Mouse (Mus musculus) thymus, postnatal 14 days (tissue): Measurements from ENCODE around the gene Oasl1.
"Not testable (repeated sequence)": the region's sequence is repeated elsewhere in the genome, so short reads cannot be mapped to it uniquely, and the experiment has no call there.

ENCODE experiments used
- DNase-seq: peaks from one replicate; pipeline ENCODE4 v3.0.0; 2021

The Oasl1 gene

GRCm38 (mm10) chr5:114922998-114923473 lies at the start of gene Oasl1:
Oasl1 (plus strand) TSS chr5:114923240.
- DNase-seq: peak; percentile 28

- DNase-seq: peak; percentile 16
These were observed 47.2 kb upstream of the Oasl1 start for GRCm38 (mm10) chr5:114875858-114876257.

- DNase-seq: no peak
These were observed 46.7 kb upstream of the Oasl1 start for GRCm38 (mm10) chr5:114876331-114876730.

GRCm38 (mm10) chr5:114877487-114877886 lies 45.6 kb upstream of the Oasl1 start:
- no peak for DNase-seq

DNA sequence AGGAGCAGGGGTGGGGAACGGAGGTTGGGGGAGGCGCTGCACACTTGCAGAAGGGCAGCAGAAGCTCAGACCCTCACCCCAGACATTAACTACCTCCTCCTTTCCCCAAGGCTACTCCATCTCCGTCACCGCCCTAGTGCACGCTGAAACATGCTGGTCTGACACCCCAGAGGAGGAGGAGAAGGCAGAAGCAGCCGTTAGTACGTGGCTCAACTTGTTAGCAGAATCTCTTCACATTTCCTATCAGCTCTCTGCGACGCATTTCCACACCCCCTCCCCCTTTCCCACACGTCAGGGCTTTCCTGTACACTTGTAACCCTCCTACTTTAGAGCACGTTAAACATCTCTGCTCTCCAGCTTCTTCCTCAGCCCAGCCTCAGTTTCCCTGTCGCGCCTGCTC lies 43.6 kb upstream of the Oasl1 start:
- DNase-seq: no peak

GRCm38 (mm10) chr5:114882319-114882718 lies 40.7 kb upstream of the Oasl1 start:
- DNase-seq: not testable (repeated sequence)

- no peak for DNase-seq
These were observed 40.0 kb upstream of the Oasl1 start for GRCm38 (mm10) chr5:114883022-114883421.

- DNase-seq: no peak
These were observed 36.2 kb upstream of the Oasl1 start for GRCm38 (mm10) chr5:114886801-114887200.

GRCm38 (mm10) chr5:114888995-114889394 lies 34.0 kb upstream of the Oasl1 start:
- DNase-seq: no peak

DNA sequence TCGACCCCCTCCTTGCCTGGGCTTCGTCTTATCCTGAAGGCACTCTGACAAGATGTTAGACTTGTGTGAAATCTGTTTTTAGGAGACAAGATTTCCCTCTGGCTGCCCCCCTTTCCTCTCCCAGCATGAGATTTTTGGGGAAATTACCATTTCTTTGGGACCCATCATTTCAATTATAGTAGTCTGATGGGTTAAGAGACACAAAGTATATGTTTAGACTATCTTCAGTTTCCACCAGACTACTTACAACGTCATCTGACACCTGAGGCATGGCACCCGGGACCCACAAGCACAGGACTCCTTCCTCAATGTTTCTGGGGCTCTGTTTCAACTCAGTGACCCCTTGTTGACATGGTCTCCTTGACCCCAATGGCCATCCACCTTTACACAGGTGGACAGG lies 27.5 kb upstream of the Oasl1 start:
- no peak for DNase-seq

DNA sequence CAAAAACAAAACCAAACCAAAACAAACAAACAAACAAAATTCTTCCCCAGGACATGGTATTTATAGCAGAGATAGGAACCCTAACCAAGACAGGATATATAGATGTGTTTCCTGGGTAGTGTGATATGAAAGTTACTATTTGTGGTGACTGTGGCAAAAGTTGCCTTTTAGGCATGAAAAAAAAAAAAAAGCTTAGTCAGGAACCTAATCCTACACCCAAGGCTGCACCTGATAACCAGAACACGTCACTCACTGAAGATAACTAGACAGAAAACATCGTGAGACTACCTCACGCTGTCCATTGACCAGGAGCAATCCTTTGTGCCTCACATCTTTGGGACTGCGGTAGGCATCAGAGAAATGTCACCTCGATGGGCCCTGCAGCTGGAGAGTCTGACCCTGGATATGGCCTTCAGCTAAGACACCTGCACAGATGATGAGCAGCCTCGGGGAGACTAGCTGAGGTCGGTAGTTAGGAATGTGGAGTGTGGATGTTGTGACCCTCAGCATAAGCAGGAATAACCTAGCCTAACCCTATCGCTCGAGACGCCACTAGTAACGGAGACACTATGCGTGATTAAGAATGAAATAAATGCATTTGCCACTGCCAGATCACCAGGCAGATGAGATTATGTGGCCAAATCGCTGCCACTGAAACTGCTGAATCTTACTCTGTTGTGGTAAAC lies 26.2 kb upstream of the Oasl1 start, which contains the start of gene Oasl2:
Gene Oasl2, plus strand, starts transcription at position 249 of the 686 bp plus-strand sequence.
- DNase-seq: no peak

GRCm38 (mm10) chr5:114897374-114897793 lies 25.7 kb upstream of the Oasl1 start:
- peak; percentile 9 for DNase-seq

DNA sequence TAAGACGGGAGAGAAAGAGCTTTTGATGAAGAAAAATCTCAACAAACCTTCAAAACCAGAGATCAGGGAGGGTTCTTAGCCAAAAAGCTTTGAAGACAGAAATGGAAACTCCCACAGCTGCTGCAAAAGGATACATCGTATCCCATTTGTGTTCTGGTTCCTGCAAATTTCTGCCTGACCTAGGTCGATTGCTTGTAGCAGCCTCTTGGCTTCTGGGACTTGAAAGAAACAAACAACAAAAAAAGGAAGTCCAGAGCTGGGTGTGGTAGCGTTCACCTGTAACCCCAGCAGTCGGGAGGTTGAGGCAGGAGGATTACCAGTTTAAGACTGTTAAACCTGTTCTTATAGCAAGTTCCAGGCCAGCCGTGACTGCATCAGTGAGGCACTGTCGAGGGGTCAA lies 24.2 kb upstream of the Oasl1 start:
- DNase-seq: no peak

GRCm38 (mm10) chr5:114902413-114902812 lies 20.6 kb upstream of the Oasl1 start:
- DNase-seq: peak; percentile 56

- no peak for DNase-seq
These were observed 14.3 kb upstream of the Oasl1 start for GRCm38 (mm10) chr5:114908598-114909305.

GRCm38 (mm10) chr5:114913686-114914085 lies 9.4 kb upstream of the Oasl1 start:
- DNase-seq: no peak

DNA sequence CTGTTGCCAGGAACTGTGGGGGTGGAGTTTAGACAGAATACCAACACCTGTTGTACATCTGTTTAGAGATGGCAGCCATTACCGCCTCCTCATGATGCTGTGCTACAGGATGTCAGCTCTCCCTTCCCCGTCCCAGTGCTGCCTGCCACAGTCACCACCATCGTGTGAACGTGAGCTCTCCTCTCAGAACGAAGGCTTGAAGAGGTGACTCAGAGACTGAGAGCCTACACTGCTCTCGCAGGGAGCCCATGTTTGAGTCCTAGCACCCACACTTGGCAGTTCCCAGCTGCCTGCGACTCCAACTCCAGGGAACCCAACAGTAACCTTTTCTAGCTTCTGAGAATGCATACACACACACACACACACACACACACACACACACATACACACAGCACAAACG lies 8.2 kb upstream of the Oasl1 start:
- DNase-seq: peak; percentile 35

GRCm38 (mm10) chr5:114915854-114916253 lies 7.2 kb upstream of the Oasl1 start:
- DNase-seq: no peak

- peak; percentile 17 for DNase-seq
These were observed 6.3 kb upstream of the Oasl1 start for GRCm38 (mm10) chr5:114916777-114917176.

GRCm38 (mm10) chr5:114917357-114917756 lies 5.7 kb upstream of the Oasl1 start:
- DNase-seq: not testable (repeated sequence)

DNA sequence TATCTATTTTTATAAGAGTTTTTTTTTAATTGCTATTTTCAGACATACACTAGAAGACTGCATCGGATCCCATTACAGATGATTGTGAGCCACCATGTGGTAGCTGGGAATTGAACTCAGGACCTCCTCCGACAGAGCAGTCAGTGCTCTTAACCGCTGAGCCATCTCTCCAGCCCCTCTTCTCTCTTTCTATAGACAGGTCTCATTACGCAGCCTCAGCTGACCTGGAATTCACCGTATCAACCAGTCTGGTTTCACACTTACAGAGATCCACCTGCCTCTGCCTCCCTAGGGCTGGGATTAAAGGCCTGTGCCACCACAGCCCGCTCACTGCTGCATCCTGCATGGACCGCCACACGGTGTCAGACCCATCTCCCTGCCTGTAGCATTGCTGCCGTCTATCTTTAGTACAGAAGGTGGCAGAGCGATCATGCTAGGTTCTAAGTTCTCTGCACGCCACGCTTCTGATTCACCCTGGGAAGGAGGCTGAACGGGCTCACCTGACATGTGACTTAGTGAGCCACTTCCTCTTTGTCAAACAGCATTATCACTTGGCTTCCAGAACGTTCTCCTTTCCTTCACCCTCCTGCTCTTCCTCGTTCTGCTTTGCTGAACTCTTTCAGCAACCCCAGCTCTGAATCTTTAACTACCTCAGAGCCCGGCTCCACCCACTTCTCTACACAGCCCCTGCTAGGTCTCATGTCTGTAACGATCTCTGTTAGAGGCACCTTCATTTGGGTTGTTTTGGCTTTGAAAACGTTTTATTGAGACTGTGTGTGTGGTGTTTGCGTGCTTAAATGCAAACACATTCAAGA lies 1.3 kb upstream of the Oasl1 start:
- peak; percentile 80 for DNase-seq

GRCm38 (mm10) chr5:114922366-114922731 lies 691 bp upstream of the Oasl1 start:
- no peak for DNase-seq

- no peak for DNase-seq
These were observed 3.2 kb downstream of the Oasl1 start for GRCm38 (mm10) chr5:114926153-114926684.
